ENCODE assay signal across 25 mouse cellular contexts in genomic region chr10:24706431-24707140, GRCm38 (mm10). TPM values are rescaled to one million over a fixed set of nuclear protein-coding genes. Genes with fewer than 3 reads are reported as not detected.
A peak's percentile ranks its signal among the peaks of the same experiment; 100 is the strongest.
DNase-seq lines count a peak whose midpoint lies in the region; ATAC-seq and TF ChIP-seq lines count a peak whose summit lies in the region.
"Had no signal": no experiment of that assay in that cellular context is flagged by ENCODE, and none has a peak within 500 bp of the region (broad histone marks: within the 10 kb centered on the region; RNA-seq: fewer than 3 reads in every experiment).

No protein-coding gene starts in this region.

- no peak overlapping the region for H3K27ac ChIP-seq in embryonic facial prominence, embryonic 14.5 days (replicated peaks; ENCODE audit: low read depth, low read length)
- no peak overlapping the region for H3K27ac ChIP-seq in embryonic facial prominence, embryonic 10.5 days (replicated peaks)
- 0 out of 2 replicates have a peak overlapping the region, but pooled peaks have one; percentile 15 for H3K27ac ChIP-seq in kidney, postnatal 0 days
- H3K27ac ChIP-seq in kidney, embryonic 16.5 days (ENCODE audit: low read length): no peak overlapping the region
- no peak overlapping the region for H3K27ac ChIP-seq in lung, embryonic 14.5 days (ENCODE audit: low read depth)
- H3K27ac ChIP-seq: embryonic facial prominence, embryonic 15.5 days; forebrain, embryonic 10.5 days; gastrocnemius, adult 2 months; hindbrain, embryonic 10.5 days; hindbrain, embryonic 14.5 days had no signal

- no peak overlapping the region for H3K4me3 ChIP-seq in embryonic facial prominence, embryonic 14.5 days (ENCODE audit: low read depth, low read length)
- no peak overlapping the region for H3K4me3 ChIP-seq in embryonic facial prominence, embryonic 10.5 days
- H3K4me3 ChIP-seq in kidney, postnatal 0 days (replicated peaks; ENCODE audit: low read depth, low read length): no peak overlapping the region
- H3K4me3 ChIP-seq in kidney, embryonic 16.5 days (ENCODE audit: low read length): no peak overlapping the region
- H3K4me3 ChIP-seq in lung, embryonic 14.5 days (ENCODE audit: low read depth, low read length): no peak overlapping the region
- H3K4me3 ChIP-seq: embryonic facial prominence, embryonic 15.5 days; erythroblast, embryonic 14.5 days; forebrain, embryonic 10.5 days; gastrocnemius, adult 2 months; heart, embryonic 12.5 days; hindbrain, embryonic 10.5 days had no signal

- no peak for TF ChIP-seq CTCF in kidney, postnatal 0 days (IDR thresholded peaks at IDR 0.05; ENCODE audit: low read depth)
- no peak for TF ChIP-seq CTCF in lung, embryonic 14.5 days (IDR thresholded peaks at IDR 0.05; ENCODE audit: low read depth)

- H3K4me1 ChIP-seq in embryonic facial prominence, embryonic 14.5 days (ENCODE audit: control insufficient read depth, insufficient read depth, low read length): peaks cover 6% of the 10 kb centered on the region; the same call in 1 of the 2 replicates
- H3K4me1 ChIP-seq in embryonic facial prominence, embryonic 10.5 days: peaks cover 10% of the 10 kb centered on the region
- no peaks in the 10 kb centered on the region for H3K4me1 ChIP-seq in kidney, postnatal 0 days (replicated peaks; ENCODE audit: insufficient read depth, low read length)
- H3K4me1 ChIP-seq in kidney, embryonic 16.5 days (ENCODE audit: insufficient read depth, low read length): peaks cover 8% of the 10 kb centered on the region; the same call in 1 of the 2 replicates
- no peaks in the 10 kb centered on the region for H3K4me1 ChIP-seq in lung, embryonic 14.5 days (ENCODE audit: insufficient read depth)
- H3K4me1 ChIP-seq: heart, embryonic 12.5 days had no signal

- no peaks in the 10 kb centered on the region for H3K9me3 ChIP-seq in embryonic facial prominence, embryonic 14.5 days (ENCODE audit: control insufficient read depth, low read length)
- H3K9me3 ChIP-seq in embryonic facial prominence, embryonic 10.5 days: no peaks in the 10 kb centered on the region
- no peaks in the 10 kb centered on the region for H3K9me3 ChIP-seq in kidney, postnatal 0 days (replicated peaks; ENCODE audit: low read length)
- no peaks in the 10 kb centered on the region for H3K9me3 ChIP-seq in kidney, embryonic 16.5 days (ENCODE audit: low read length)
- no peaks in the 10 kb centered on the region for H3K9me3 ChIP-seq in lung, embryonic 14.5 days (ENCODE audit: low read depth, low read length)
- H3K9me3 ChIP-seq: embryonic facial prominence, embryonic 15.5 days; forebrain, embryonic 10.5 days; heart, embryonic 12.5 days; hindbrain, embryonic 10.5 days had no signal

- no peak for ATAC-seq in embryonic facial prominence, embryonic 14.5 days (ENCODE audit: low read depth)
- no peak for ATAC-seq in kidney, postnatal 0 days (replicated peaks; ENCODE audit: low FRiP score, low read depth)
- no peak for ATAC-seq in kidney, embryonic 16.5 days (ENCODE audit: low FRiP score, low TSS enrichment)
- no peak for ATAC-seq in lung, embryonic 14.5 days (ENCODE audit: insufficient read depth)
- ATAC-seq: activated CD4-positive, CD25-positive, alpha-beta regulatory T cell, adult 4 months; CD4-positive, CD25-positive, alpha-beta regulatory T cell, adult 4 months; forebrain, embryonic 14.5 days had no signal

- H3K36me3 ChIP-seq in embryonic facial prominence, embryonic 14.5 days (ENCODE audit: control insufficient read depth, insufficient read depth, low read length): no peaks in the 10 kb centered on the region
- no peaks in the 10 kb centered on the region for H3K36me3 ChIP-seq in embryonic facial prominence, embryonic 10.5 days (replicated peaks)
- H3K36me3 ChIP-seq in kidney, postnatal 0 days (ENCODE audit: insufficient read depth, low read length): no peaks in the 10 kb centered on the region
- H3K36me3 ChIP-seq in kidney, embryonic 16.5 days (ENCODE audit: insufficient read depth, low read length): no peaks in the 10 kb centered on the region
- H3K36me3 ChIP-seq in lung, embryonic 14.5 days (ENCODE audit: insufficient read depth): no peaks in the 10 kb centered on the region
- H3K36me3 ChIP-seq: embryonic facial prominence, embryonic 15.5 days; forebrain, embryonic 10.5 days; G1E; heart, embryonic 12.5 days; hindbrain, embryonic 10.5 days had no signal

- WGBS in embryonic facial prominence, embryonic 14.5 days: 81% methylated on average over 2 of the region's 2 CpGs
- WGBS in embryonic facial prominence, embryonic 10.5 days: 92% methylated on average over 2 of the region's 2 CpGs
- 63% methylated on average over 2 of the region's 2 CpGs for whole genome bisulfite sequencing in kidney, postnatal 0 days
- WGBS in kidney, embryonic 16.5 days: 54% methylated on average over 2 of the region's 2 CpGs
- WGBS in lung, embryonic 14.5 days: 57% methylated on average over 2 of the region's 2 CpGs

- DNase-seq in embryonic facial prominence, embryonic 14.5 days (ENCODE audit: low spot score): peak; percentile 56
- DNase-seq in embryonic facial prominence, embryonic 10.5 days (ENCODE audit: low spot score): no peak
- DNase-seq in kidney, postnatal 0 days (ENCODE audit: low spot score): peak; percentile 37
- peak; percentile 26 for DNase-seq in lung, embryonic 14.5 days
- no peak for DNase-seq in lung, postnatal 10 days
- DNase-seq in thymus, postnatal 10 days (ENCODE audit: low spot score in 2 of 2): no peak
- DNase-seq: adrenal gland, adult 2 months; adrenal gland, postnatal 25 days; B cell, adult 2 months; cerebellum, adult 18-20 months; cerebellum, adult 9-11 months; cerebellum, postnatal 36 days; gastrocnemius, adult 2 months; gastrocnemius, postnatal 25 days had no signal

- peaks cover 15% of the 10 kb centered on the region for H3K27me3 ChIP-seq in embryonic facial prominence, embryonic 14.5 days (replicated peaks; ENCODE audit: control insufficient read depth, insufficient read depth, low read length)
- H3K27me3 ChIP-seq in embryonic facial prominence, embryonic 10.5 days (replicated peaks; ENCODE audit: low read depth, poor library complexity, severe bottlenecking): peaks cover 33% of the 10 kb centered on the region
- no peaks in the 10 kb centered on the region for H3K27me3 ChIP-seq in kidney, postnatal 0 days (ENCODE audit: insufficient read depth, low read length)
- H3K27me3 ChIP-seq in kidney, embryonic 16.5 days (ENCODE audit: insufficient read depth, low read length): 0 out of 2 replicates have a peak, but pooled peaks cover 2% of the 10 kb centered on the region
- H3K27me3 ChIP-seq in lung, embryonic 14.5 days (ENCODE audit: insufficient read depth, low read length): no peaks in the 10 kb centered on the region
- H3K27me3 ChIP-seq: heart, embryonic 12.5 days had no signal

- H3K9ac ChIP-seq in embryonic facial prominence, embryonic 14.5 days (ENCODE audit: low read depth, low read length): no peak overlapping the region
- no peak overlapping the region for H3K9ac ChIP-seq in kidney, postnatal 0 days (ENCODE audit: low read depth, low read length)
- no peak overlapping the region for H3K9ac ChIP-seq in kidney, embryonic 16.5 days (replicated peaks; ENCODE audit: low read length)
- no peak overlapping the region for H3K9ac ChIP-seq in lung, embryonic 14.5 days
- H3K9ac ChIP-seq: embryonic facial prominence, embryonic 15.5 days; heart, embryonic 12.5 days; hindbrain, embryonic 14.5 days had no signal

- H3K4me2 ChIP-seq in embryonic facial prominence, embryonic 14.5 days (ENCODE audit: low read depth, low read length): no peak overlapping the region
- H3K4me2 ChIP-seq in kidney, postnatal 0 days (ENCODE audit: low read length): no peak overlapping the region
- no peak overlapping the region for H3K4me2 ChIP-seq in kidney, embryonic 16.5 days (replicated peaks; ENCODE audit: low read depth, low read length)
- no peak overlapping the region for H3K4me2 ChIP-seq in lung, embryonic 14.5 days
- H3K4me2 ChIP-seq: embryonic facial prominence, embryonic 15.5 days; heart, embryonic 12.5 days; hindbrain, embryonic 14.5 days had no signal

RNA-seq across cellular contexts. Expression of gene Enpp1, which starts 5.4 kb away (rescaled TPM):
- 8.0 and 9.3 TPM in 2 replicates for polyA plus RNA-seq in embryonic facial prominence, embryonic 14.5 days (2014; fragmentation: Nextera tagmentation; extraction: Ambion mirVana)
- 0.62 and 1.0 TPM in 2 replicates for polyA plus RNA-seq in embryonic facial prominence, embryonic 10.5 days (2016; fragmentation: Nextera tagmentation; extraction: Ambion mirVana)
- polyA plus RNA-seq in kidney, postnatal 0 days (2015; fragmentation: Nextera tagmentation; extraction: Ambion mirVana): 7.7 and 8.6 TPM in 2 replicates
- polyA plus RNA-seq in kidney, embryonic 16.5 days (2015; fragmentation: Nextera tagmentation; extraction: Ambion mirVana): 4.6 and 5.0 TPM in 2 replicates
- polyA plus RNA-seq in lung, embryonic 14.5 days (2014; fragmentation: Nextera tagmentation; extraction: Ambion mirVana): 2.3 and 2.9 TPM in 2 replicates
- polyA plus RNA-seq: erythroblast, embryonic 14.5 days; G1E had no signal

Comparison
In these comparisons a context has a peak if more than half of its experiments do, and no peak if none do; other contexts are left out.
1. DNase-seq: peak in embryonic facial prominence, embryonic 14.5 days (single experiment), kidney, postnatal 0 days (single experiment) and lung, embryonic 14.5 days (single experiment); none in embryonic facial prominence, embryonic 10.5 days (single experiment), lung, postnatal 10 days (single experiment) and thymus, postnatal 10 days (0 of 2).